ENCODE assay signal across 8 mouse cellular contexts in genomic region chr5:5379501-5379869, GRCm38 (mm10). TPM values are rescaled to one million over a fixed set of nuclear protein-coding genes. Genes with fewer than 3 reads are reported as not detected.
A peak's percentile ranks its signal among the peaks of the same experiment; 100 is the strongest.
DNase-seq lines count a peak whose midpoint lies in the region; ATAC-seq and TF ChIP-seq lines count a peak whose summit lies in the region.

No protein-coding gene starts in this region.

- intact Hi-C loops in heart, adult 2 months (cut with DNase I), result loop anchor here (5.0 kb wide), 1 partner anchor 1187 kb away; the partner anchor contains the start of gene Mterf1b
- intact Hi-C loops in heart, postnatal 10 days (cut with DNase I), result loop anchor here (2.0 kb wide), 1 partner anchor 37 kb away; no protein-coding TSS in a partner anchor

- H3K9me3 ChIP-seq in forebrain, embryonic 15.5 days, result no peaks in the 10 kb centered on the region
- H3K9me3 ChIP-seq in liver, embryonic 14.5 days (ENCODE audit: control insufficient read depth, low read length), result no peaks in the 10 kb centered on the region
- no peaks in the 10 kb centered on the region for H3K9me3 ChIP-seq in stomach, postnatal 0 days (ENCODE audit: control insufficient read depth, low read length)

- no peak for TF ChIP-seq CTCF in heart, adult 2 months (IDR thresholded peaks at IDR 0.05)
- no peak for TF ChIP-seq CTCF in C2C12 (IDR thresholded peaks at IDR 0.05; ENCODE audit: control insufficient read depth, insufficient read depth, insufficient read length)
- TF ChIP-seq CTCF in liver, embryonic 14.5 days (IDR thresholded peaks at IDR 0.05; ENCODE audit: low read depth), result no peak
- TF ChIP-seq CTCF in stomach, postnatal 0 days (IDR thresholded peaks at IDR 0.05; ENCODE audit: low read depth), result no peak

- 0 out of 2 replicates have a peak, but pooled peaks cover under 1% of the 10 kb centered on the region for H3K79me2 ChIP-seq in heart, adult 2 months (replicated peaks; ENCODE audit: control insufficient read depth, insufficient read depth, low read length)
- H3K79me2 ChIP-seq in C2C12 (ENCODE audit: control insufficient read depth, insufficient read depth), result peaks cover 55% of the 10 kb centered on the region

- no peak for ATAC-seq in forebrain, embryonic 15.5 days (replicated peaks)
- no peak; the same call in 1 of the 2 replicates for ATAC-seq in liver, embryonic 14.5 days (ENCODE audit: insufficient read depth)
- no peak for ATAC-seq in stomach, postnatal 0 days (ENCODE audit: low FRiP score, low TSS enrichment)

- H3K4me3 ChIP-seq in heart, adult 2 months, result peak overlapping the region; percentile 66
- H3K4me3 ChIP-seq in C2C12 (ENCODE audit: insufficient read depth, poor library complexity, severe bottlenecking), result peak overlapping the region; percentile 73
- peak overlapping the region; percentile 79 for H3K4me3 ChIP-seq in forebrain, embryonic 15.5 days
- H3K4me3 ChIP-seq in liver, embryonic 14.5 days (ENCODE audit: insufficient read depth in 1 of 2, low read depth in 2 of 2, low read length in 2 of 2), result peak overlapping the region; percentile 50 to 59
- H3K4me3 ChIP-seq in stomach, postnatal 0 days (ENCODE audit: low read depth, low read length), result peak overlapping the region; percentile 79

- peak overlapping the region; percentile 77 for H3K27ac ChIP-seq in heart, adult 2 months
- H3K27ac ChIP-seq in forebrain, embryonic 15.5 days (replicated peaks), result peak overlapping the region; percentile 93
- H3K27ac ChIP-seq in liver, embryonic 14.5 days, result no peak overlapping the region
- peak overlapping the region; percentile 89 for H3K27ac ChIP-seq in stomach, postnatal 0 days (replicated peaks)

- H3K27me3 ChIP-seq in heart, adult 2 months (ENCODE audit: control insufficient read depth, insufficient read depth, low read length), result no peaks in the 10 kb centered on the region
- H3K27me3 ChIP-seq in C2C12 (ENCODE audit: control insufficient read depth, insufficient read depth, insufficient read length), result no peaks in the 10 kb centered on the region
- no peaks in the 10 kb centered on the region for H3K27me3 ChIP-seq in forebrain, embryonic 15.5 days
- H3K27me3 ChIP-seq in liver, embryonic 14.5 days (ENCODE audit: control insufficient read depth, insufficient read depth, low read length), result peaks cover 30% of the 10 kb centered on the region
- no peaks in the 10 kb centered on the region for H3K27me3 ChIP-seq in stomach, postnatal 0 days (ENCODE audit: control insufficient read depth, insufficient read depth, low read length)

- no peak for TF ChIP-seq EP300 in heart, adult 2 months (IDR thresholded peaks at IDR 0.05; ENCODE audit: insufficient read depth, low read depth, low read length)
- no peak for TF ChIP-seq EP300 in liver, embryonic 14.5 days (IDR thresholded peaks at IDR 0.05; ENCODE audit: low read depth)
- TF ChIP-seq EP300 in stomach, postnatal 0 days (optimal IDR thresholded peaks at IDR 0.05), result no peak

- peaks cover 3% of the 10 kb centered on the region; the same call in 1 of the 2 replicates for H3K4me1 ChIP-seq in heart, adult 2 months (ENCODE audit: control insufficient read depth, insufficient read depth, low read length)
- peaks cover 30% of the 10 kb centered on the region for H3K4me1 ChIP-seq in forebrain, embryonic 15.5 days
- H3K4me1 ChIP-seq in liver, embryonic 14.5 days (replicated peaks; ENCODE audit: control insufficient read depth in 2 of 2, insufficient read depth in 2 of 2, low read length in 1 of 2), result peaks cover 0 to 1% of the 10 kb centered on the region in 2 experiments; a peak in 3 of 4 replicates
- H3K4me1 ChIP-seq in stomach, postnatal 0 days (replicated peaks; ENCODE audit: control insufficient read depth, insufficient read depth), result no peaks in the 10 kb centered on the region; the same call in 1 of the 2 replicates

- no peaks in the 10 kb centered on the region for H3K36me3 ChIP-seq in heart, adult 2 months (ENCODE audit: control insufficient read depth, insufficient read depth, low read length)
- no peaks in the 10 kb centered on the region for H3K36me3 ChIP-seq in C2C12 (ENCODE audit: control insufficient read depth, insufficient read depth)
- H3K36me3 ChIP-seq in forebrain, embryonic 15.5 days, result no peaks in the 10 kb centered on the region
- no peaks in the 10 kb centered on the region for H3K36me3 ChIP-seq in liver, embryonic 14.5 days (replicated peaks; ENCODE audit: control insufficient read depth, insufficient read depth, low read depth)
- no peaks in the 10 kb centered on the region for H3K36me3 ChIP-seq in stomach, postnatal 0 days (ENCODE audit: control insufficient read depth, insufficient read depth, low read length)

- H3K79me3 ChIP-seq in C2C12 (ENCODE audit: low read depth), result peaks cover 52% of the 10 kb centered on the region

- TF ChIP-seq POLR2A in heart, adult 2 months (IDR thresholded peaks at IDR 0.05; ENCODE audit: insufficient read depth, low read depth, low read length), result no peak

- peak overlapping the region; percentile 79 for H3ac ChIP-seq in C2C12 (ENCODE audit: control insufficient read depth, insufficient read length, low read depth)

- no peak for DNase-seq in heart, adult 2 months
- DNase-seq in heart, postnatal 10 days, result no peak
- no peak for DNase-seq in liver, embryonic 14.5 days (ENCODE audit: low read depth in 3 of 3, low spot score in 3 of 3)
- no peak for DNase-seq in stomach, postnatal 0 days (ENCODE audit: low spot score)
- DNase-seq in spleen, postnatal 36 days (ENCODE audit: low spot score in 2 of 2), result no peak
- no peak for DNase-seq in retina, embryonic 14.5 days (ENCODE audit: low spot score)

- WGBS in heart, adult 2 months, result 2% methylated on average over 14 of the region's 14 CpGs
- WGBS in forebrain, embryonic 15.5 days, result under 1% methylated on average over 14 of the region's 14 CpGs
- 3% methylated on average over 14 of the region's 14 CpGs for WGBS in liver, embryonic 14.5 days (ENCODE audit: insufficient replicate concordance)
- WGBS in stomach, postnatal 0 days, result 4% methylated on average over 14 of the region's 14 CpGs

- peak overlapping the region; percentile 52 for H3K9ac ChIP-seq in heart, adult 2 months (ENCODE audit: low read depth, low read length)
- H3K9ac ChIP-seq in forebrain, embryonic 15.5 days (replicated peaks), result peak overlapping the region; percentile 84
- no peak overlapping the region for H3K9ac ChIP-seq in liver, embryonic 14.5 days (replicated peaks)
- H3K9ac ChIP-seq in stomach, postnatal 0 days (ENCODE audit: low read length), result peak overlapping the region; percentile 87

- H3K4me2 ChIP-seq in forebrain, embryonic 15.5 days (replicated peaks), result peak overlapping the region; percentile 92
- peak overlapping the region; percentile 50 for H3K4me2 ChIP-seq in liver, embryonic 14.5 days (ENCODE audit: low read depth)
- peak overlapping the region; percentile 77 for H3K4me2 ChIP-seq in stomach, postnatal 0 days (replicated peaks; ENCODE audit: low read depth)

TF ChIP-seq in C2C12, 6 proteins besides CTCF, POLR2A, EP300 and RAD21:
- TF ChIP-seq USF1 (IDR thresholded peaks at IDR 0.05; ENCODE audit: low read depth) (no peak), CEBPB (IDR thresholded peaks at IDR 0.05; ENCODE audit: low read depth) (no peak), MAX (IDR thresholded peaks at IDR 0.05) (no peak), FOSL1 (IDR thresholded peaks at IDR 0.05; ENCODE audit: insufficient read depth, low read length, poor library complexity, severe bottlenecking) (no peak), MYOG (IDR thresholded peaks at IDR 0.05; ENCODE audit: control insufficient read depth, extremely low read depth, insufficient read length) (no peak), MYOD1 (IDR thresholded peaks at IDR 0.05; ENCODE audit: control insufficient read depth, insufficient read length, low read depth) (no peak)

RNA-seq across cellular contexts. Expression of gene Cdk14, which starts 40.6 kb away (rescaled TPM):
- 1 to 10 TPM; 7.6 to 8.1 TPM for total RNA-seq in heart, adult 2 months (2021)
- polyA plus RNA-seq in heart, adult 2 months (2012; rRNA removed), result 2.7 and 3.6 TPM in 2 replicates
- 10 to 100 TPM; 20.1 to 22.2 TPM for total RNA-seq in heart, postnatal 10 days (2021)
- polyA plus RNA-seq in C2C12 (2012; fragmentation: generic; extraction: Trizol), result 15.9 TPM
- 32.3 and 34.4 TPM in 2 replicates for polyA plus RNA-seq in forebrain, embryonic 15.5 days (2015; fragmentation: Nextera tagmentation; extraction: Ambion mirVana)
- 0.35 and 0.68 TPM in 2 replicates for polyA plus RNA-seq in liver, embryonic 14.5 days (2012; rRNA removed)
- polyA plus RNA-seq in liver, embryonic 14.5 days (2014; fragmentation: Nextera tagmentation; extraction: Ambion mirVana), result 1.2 and 1.4 TPM in 2 replicates
- polyA plus RNA-seq in stomach, postnatal 0 days (2015; fragmentation: Nextera tagmentation; extraction: Ambion mirVana), result 5.9 and 6.1 TPM in 2 replicates
